28 mouse cellular contexts compared by ENCODE assay signal in the genomic region with DNA sequence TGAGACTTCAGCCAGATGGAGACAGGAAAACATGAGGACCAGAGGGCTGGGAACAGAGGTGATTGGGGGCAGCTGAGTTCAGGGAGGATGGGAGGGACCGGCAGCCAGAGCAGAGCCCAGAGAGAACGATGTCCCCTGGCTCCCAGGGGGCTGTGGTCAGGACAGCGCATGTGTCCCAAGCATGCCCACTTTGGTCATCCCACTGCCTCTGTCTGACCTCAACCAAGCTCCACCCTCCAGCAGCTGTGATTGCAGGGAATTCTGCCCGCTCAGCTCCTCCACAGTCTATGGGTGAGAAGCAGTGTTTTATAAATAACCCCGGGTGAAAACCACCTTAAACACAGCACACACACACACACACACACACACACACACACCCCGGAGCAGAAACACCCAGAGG. TPM values are rescaled to one million over a fixed set of nuclear protein-coding genes. Genes with fewer than 3 reads are reported as not detected.
DNase-seq lines count a peak whose midpoint lies in the region; ATAC-seq and TF ChIP-seq lines count a peak whose summit lies in the region.
"Had no signal": no experiment of that assay in that cellular context is flagged by ENCODE, and none has a peak within 500 bp of the region (broad histone marks: within the 10 kb centered on the region; RNA-seq: fewer than 3 reads in every experiment).

No protein-coding gene starts in this region.

- H3K27ac ChIP-seq in heart, embryonic 13.5 days (replicated peaks) = no peak overlapping the region
- H3K27ac ChIP-seq: embryonic facial prominence, embryonic 13.5 days; embryonic facial prominence, embryonic 15.5 days; forebrain, embryonic 13.5 days; forebrain, embryonic 15.5 days had no signal

- 0 out of 2 replicates have a peak overlapping the region, but pooled peaks have one; percentile 9 for H3K9ac ChIP-seq in heart, embryonic 13.5 days
- H3K9ac ChIP-seq: embryonic facial prominence, embryonic 13.5 days; embryonic facial prominence, embryonic 15.5 days; forebrain, embryonic 13.5 days; forebrain, embryonic 15.5 days had no signal

- H3K4me3 ChIP-seq in heart, embryonic 13.5 days = no peak overlapping the region
- peak overlapping the region; percentile 53 for H3K4me3 ChIP-seq in megakaryocyte, embryonic 14.5 days (replicated peaks)
- H3K4me3 ChIP-seq in myocyte = no peak overlapping the region
- H3K4me3 ChIP-seq: embryonic facial prominence, embryonic 13.5 days; embryonic facial prominence, embryonic 15.5 days; erythroblast, embryonic 14.5 days; forebrain, embryonic 13.5 days; forebrain, embryonic 15.5 days had no signal

- peaks cover 7% of the 10 kb centered on the region; the same call in 1 of the 2 replicates for H3K4me1 ChIP-seq in heart, embryonic 13.5 days
- H3K4me1 ChIP-seq in megakaryocyte, embryonic 14.5 days = no peaks in the 10 kb centered on the region
- H3K4me1 ChIP-seq: embryonic facial prominence, embryonic 13.5 days had no signal

- H3K79me2 ChIP-seq in myocyte (ENCODE audit: control insufficient read depth, insufficient read depth) = no peaks in the 10 kb centered on the region

- no peaks in the 10 kb centered on the region; the same call in 1 of the 2 replicates for H3K9me3 ChIP-seq in heart, embryonic 13.5 days
- H3K9me3 ChIP-seq in megakaryocyte, embryonic 14.5 days = peaks cover 15% of the 10 kb centered on the region
- H3K9me3 ChIP-seq: embryonic facial prominence, embryonic 13.5 days; embryonic facial prominence, embryonic 15.5 days; forebrain, embryonic 15.5 days; G1E had no signal

- ATAC-seq in frontal cortex, adult (ENCODE audit: low TSS enrichment) = peak; percentile 45; the same call in 1 of the 2 replicates
- ATAC-seq in heart, embryonic 13.5 days (ENCODE audit: extremely low read depth, insufficient number of reproducible peaks, low FRiP score, low TSS enrichment) = no peak
- no peak for ATAC-seq in megakaryocyte, adult 5-6 weeks (ENCODE audit: poor library complexity, severe bottlenecking)
- ATAC-seq: activated CD4-positive, CD25-positive, alpha-beta regulatory T cell, adult 4 months; CD4-positive, CD25-positive, alpha-beta regulatory T cell, adult 4 months; forebrain, embryonic 13.5 days; forebrain, embryonic 15.5 days; Patski had no signal

- DNase-seq in frontal cortex, postnatal 14 days (ENCODE audit: low spot score in 2 of 2) = no peak
- no peak for DNase-seq in heart, adult 8-10 months (ENCODE audit: low spot score)
- no peak for DNase-seq in right cerebral cortex, postnatal 10 days (ENCODE audit: low spot score in 2 of 2)
- DNase-seq: adrenal gland, adult 8-10 months; adrenal gland, postnatal 14 days; adrenal gland, postnatal 36 days; B cell, adult 2 months; cerebellum, adult 11 months; cerebellum, adult 18-20 months; cerebellum, adult 8-10 months; cerebellum, adult 9-11 months; cerebellum, postnatal 14 days; cerebellum, postnatal 36 days; embryo, embryonic 11 days had no signal

- H3ac ChIP-seq in myocyte (ENCODE audit: control insufficient read depth, insufficient read length) = no peak overlapping the region

- no peak for TF ChIP-seq POLR2A in myocyte (IDR thresholded peaks at IDR 0.05; ENCODE audit: insufficient read length, low read depth)

- H3K4me2 ChIP-seq in heart, embryonic 13.5 days = no peak overlapping the region
- H3K4me2 ChIP-seq in myocyte (ENCODE audit: low read depth) = no peak overlapping the region
- H3K4me2 ChIP-seq: embryonic facial prominence, embryonic 13.5 days; embryonic facial prominence, embryonic 15.5 days; forebrain, embryonic 13.5 days; forebrain, embryonic 15.5 days had no signal

- H3K27me3 ChIP-seq in heart, embryonic 13.5 days (replicated peaks) = no peaks in the 10 kb centered on the region
- peaks cover 21% of the 10 kb centered on the region for H3K27me3 ChIP-seq in megakaryocyte, embryonic 14.5 days (replicated peaks)
- H3K27me3 ChIP-seq in myocyte (ENCODE audit: control insufficient read depth, insufficient read depth, insufficient read length) = no peaks in the 10 kb centered on the region
- H3K27me3 ChIP-seq: embryonic facial prominence, embryonic 13.5 days; embryonic facial prominence, embryonic 15.5 days; forebrain, embryonic 15.5 days; Patski had no signal

- 56% methylated on average over 6 of the region's 6 CpGs for whole genome bisulfite sequencing in heart, embryonic 13.5 days

- H3K36me3 ChIP-seq in heart, embryonic 13.5 days = no peaks in the 10 kb centered on the region
- no peaks in the 10 kb centered on the region for H3K36me3 ChIP-seq in megakaryocyte, embryonic 14.5 days (replicated peaks; ENCODE audit: low read length)
- no peaks in the 10 kb centered on the region for H3K36me3 ChIP-seq in myocyte (ENCODE audit: control insufficient read depth, insufficient read depth)
- H3K36me3 ChIP-seq: embryonic facial prominence, embryonic 13.5 days; embryonic facial prominence, embryonic 15.5 days; forebrain, embryonic 15.5 days; G1E had no signal

TF ChIP-seq in myocyte, 11 proteins besides CTCF, POLR2A, EP300 and RAD21:
- TF ChIP-seq POLR2AphosphoS2 (IDR thresholded peaks at IDR 0.05; ENCODE audit: insufficient read length, low read depth) (no peak), MAX (IDR thresholded peaks at IDR 0.05; ENCODE audit: low read depth) (no peak), MYOG (IDR thresholded peaks at IDR 0.05; ENCODE audit: control insufficient read depth in 1 of 3, insufficient read depth in 1 of 3, insufficient read length in 2 of 3, low read depth in 2 of 3) (peak; percentile 32 to 80 (median 62)), USF1 (IDR thresholded peaks at IDR 0.05; ENCODE audit: low read depth) (no peak), CEBPB (IDR thresholded peaks at IDR 0.05; ENCODE audit: insufficient read depth, poor library complexity, severe bottlenecking) (no peak), MYOD1 (IDR thresholded peaks at IDR 0.05; ENCODE audit: control insufficient read depth in 1 of 3, insufficient read length in 2 of 3, low read depth in 2 of 3) (peak; percentile 28 to 72 (median 42))

RNA-seq across cellular contexts. Expression of gene 9530068E07Rik, which starts 33.2 kb away (rescaled TPM):
- 193 and 201 TPM in 2 replicates for polyA plus RNA-seq in heart, embryonic 13.5 days (2015; fragmentation: Nextera tagmentation; extraction: Ambion mirVana)
- total RNA-seq in heart, adult 8-10 months (2022) = 10 to 100 TPM; 69.8 to 70.9 (median 70.0) TPM
- 87.8 and 171 TPM in 2 replicates for polyA plus RNA-seq in megakaryocyte, embryonic 14.5 days (2012; ENCODE audit: insufficient read depth, low replicate concordance)
- total RNA-seq in megakaryocyte, adult 5-6 weeks (2015) = 131 and 132 TPM in 2 replicates
- 74.8 and 90.7 TPM in 2 replicates for total RNA-seq in megakaryocyte, adult 5-6 weeks (2017)
- 151 TPM for polyA plus RNA-seq in myocyte (2012; fragmentation: generic; extraction: Trizol)
